8 mouse cellular contexts compared by ENCODE assay signal in genomic region chr9:44417892-44418363, GRCm38 (mm10). TPM values are rescaled to one million over a fixed set of nuclear protein-coding genes. Genes with fewer than 3 reads are reported as not detected.
DNase-seq lines count a peak whose midpoint lies in the region; ATAC-seq lines count a peak whose summit lies in the region.

No protein-coding gene starts in this region.

- peak; percentile 96 to 99 for DNase-seq in adrenal gland, adult (ENCODE audit: inconsistent age in 2 of 2, low spot score in 1 of 2)
- DNase-seq in embryo, embryonic 10 days (ENCODE audit: low spot score) = peak; percentile 95
- DNase-seq in gastrocnemius, postnatal 10 days = peak; percentile 97
- DNase-seq in induced T-regulatory cell, adult 2 months (ENCODE audit: low read depth) = peak; percentile 97
- DNase-seq in left cerebral cortex, adult 8-10 months (ENCODE audit: low spot score in 2 of 2) = peak; percentile 94 to 96
- DNase-seq in right cerebral cortex, adult 18-20 months = peak; percentile 96
- DNase-seq in urinary bladder, adult 2 months (ENCODE audit: low spot score) = peak; percentile 91

- peak; percentile 99 for ATAC-seq in megakaryocyte, adult 5-6 weeks (ENCODE audit: poor library complexity, severe bottlenecking)

RNA-seq across cellular contexts. Expression of gene Ccdc84, which starts 0.4 kb away (rescaled TPM):
- 10 to 100 TPM in 1 of 2 experiments, 1 to 10 TPM in 1; 5.9 to 10.2 TPM for total RNA-seq in gastrocnemius, postnatal 10 days (2021)
- 10 to 100 TPM; 17.6 to 25.7 (median 18.8) TPM for total RNA-seq in left cerebral cortex, adult 8-10 months (2022)
- total RNA-seq in megakaryocyte, adult 5-6 weeks (2015) = 24.5 TPM in 2 replicates
- total RNA-seq in megakaryocyte, adult 5-6 weeks (2017) = 19.8 and 27.1 TPM in 2 replicates
- polyA plus RNA-seq in urinary bladder, adult 2 months (2012; rRNA removed) = 33.7 and 47.1 TPM in 2 replicates

RNA-seq across cellular contexts. Expression of gene Trappc4, which starts 10.5 kb away (rescaled TPM):
- 10 to 100 TPM; 28.2 to 35.3 TPM for total RNA-seq in gastrocnemius, postnatal 10 days (2021)
- 10 to 100 TPM; 67.4 to 74.5 (median 72.5) TPM for total RNA-seq in left cerebral cortex, adult 8-10 months (2022)
- 91.3 and 95.4 TPM in 2 replicates for total RNA-seq in megakaryocyte, adult 5-6 weeks (2015)
- total RNA-seq in megakaryocyte, adult 5-6 weeks (2017) = 24.1 and 32.5 TPM in 2 replicates
- polyA plus RNA-seq in urinary bladder, adult 2 months (2012; rRNA removed) = 55.6 and 68.6 TPM in 2 replicates

RNA-seq across cellular contexts. Expression of gene Rps25, which starts 11.0 kb away (rescaled TPM):
- 1,000 to 10,000 TPM; 1,287 to 1,346 TPM for total RNA-seq in gastrocnemius, postnatal 10 days (2021)
- 100 to 1,000 TPM; 768 to 851 (median 802) TPM for total RNA-seq in left cerebral cortex, adult 8-10 months (2022)
- total RNA-seq in megakaryocyte, adult 5-6 weeks (2015) = 2,100 and 2,121 TPM in 2 replicates
- 1,309 and 1,413 TPM in 2 replicates for total RNA-seq in megakaryocyte, adult 5-6 weeks (2017)
- polyA plus RNA-seq in urinary bladder, adult 2 months (2012; rRNA removed) = 1,336 and 1,393 TPM in 2 replicates

RNA-seq across cellular contexts. Expression of gene Slc37a4, which starts 21.3 kb away (rescaled TPM):
- 100 to 1,000 TPM; 120 to 138 TPM for total RNA-seq in gastrocnemius, postnatal 10 days (2021)
- 10 to 100 TPM; 30.5 to 34.1 (median 31.8) TPM for total RNA-seq in left cerebral cortex, adult 8-10 months (2022)
- 19.7 and 23.5 TPM in 2 replicates for total RNA-seq in megakaryocyte, adult 5-6 weeks (2015)
- total RNA-seq in megakaryocyte, adult 5-6 weeks (2017) = 14.8 and 28.3 TPM in 2 replicates
- 20.0 and 22.2 TPM in 2 replicates for polyA plus RNA-seq in urinary bladder, adult 2 months (2012; rRNA removed)

RNA-seq across cellular contexts. Expression of gene Foxr1, which starts 23.0 kb away (rescaled TPM):
- total RNA-seq in gastrocnemius, postnatal 10 days (2021) = not detected
- total RNA-seq in left cerebral cortex, adult 8-10 months (2022) = not detected
- not detected in 2 replicates for total RNA-seq in megakaryocyte, adult 5-6 weeks (2015)
- total RNA-seq in megakaryocyte, adult 5-6 weeks (2017) = not detected in 2 replicates
- 0.28 and 0.63 TPM in 2 replicates for polyA plus RNA-seq in urinary bladder, adult 2 months (2012; rRNA removed)

Comparison
In these comparisons a context has a peak if more than half of its experiments do, and no peak if none do; other contexts are left out.
1. Peak in every context shown above with its lines: DNase-seq and ATAC-seq.